Comparison of ENCODE assay signal across 8 mouse cellular contexts in the genomic region with DNA sequence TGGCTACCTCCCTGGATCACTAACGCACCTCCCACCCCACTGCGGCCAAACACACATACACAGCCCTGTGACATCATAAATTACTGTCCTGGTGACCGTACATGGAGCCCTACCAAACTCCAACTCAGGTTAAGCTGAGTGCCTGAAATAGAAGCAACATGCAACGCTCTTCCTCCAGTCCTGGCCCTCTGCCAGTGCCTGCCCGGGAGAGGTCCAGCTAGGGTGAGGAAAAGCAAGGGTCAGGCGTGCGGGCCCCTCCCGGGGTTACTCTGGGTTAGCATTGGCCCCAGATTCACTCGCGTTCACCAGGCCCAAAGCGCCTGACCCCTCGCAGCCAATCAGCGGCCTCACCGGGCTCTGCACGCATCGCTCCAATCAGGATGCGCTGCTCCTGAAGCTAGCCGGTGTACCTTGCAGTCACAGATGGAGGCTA. TPM values are rescaled to one million over a fixed set of nuclear protein-coding genes. Genes with fewer than 3 reads are reported as not detected.
DNase-seq lines count a peak whose midpoint lies in the region; ATAC-seq and TF ChIP-seq lines count a peak whose summit lies in the region.

No protein-coding gene starts in this region.

- H3K4me1 ChIP-seq in embryonic facial prominence, embryonic 15.5 days: peaks cover 17% of the 10 kb centered on the region
- H3K4me1 ChIP-seq in kidney, adult 2 months (ENCODE audit: control insufficient read depth, insufficient read depth, low read length): peaks cover 4% of the 10 kb centered on the region
- H3K4me1 ChIP-seq in liver, adult 2 months (ENCODE audit: control insufficient read depth, insufficient read depth, low read length): peaks cover 2% of the 10 kb centered on the region; the same call in 1 of the 2 replicates
- no peaks in the 10 kb centered on the region for H3K4me1 ChIP-seq in midbrain, postnatal 0 days (ENCODE audit: insufficient read depth, low read length)

- no peak for TF ChIP-seq CTCF in kidney, adult 2 months (conservative IDR thresholded peaks at IDR 0.05; ENCODE audit: insufficient read depth, insufficient read length, low read depth, low read length)
- no peak for TF ChIP-seq CTCF in liver, adult 2 months (IDR thresholded peaks at IDR 0.05; ENCODE audit: low read depth, low read length)
- TF ChIP-seq CTCF in midbrain, postnatal 0 days (IDR thresholded peaks at IDR 0.05): no peak

- WGBS in embryonic facial prominence, embryonic 15.5 days: 2% methylated on average over 18 of the region's 18 CpGs
- WGBS in kidney, adult 2 months: 2% methylated on average over 18 of the region's 18 CpGs
- WGBS in liver, adult 2 months: 1% methylated on average over 18 of the region's 18 CpGs
- WGBS in midbrain, postnatal 0 days: 4% methylated on average over 18 of the region's 18 CpGs

- ATAC-seq in embryonic facial prominence, embryonic 15.5 days (ENCODE audit: insufficient number of reproducible peaks, low FRiP score, low TSS enrichment, low read depth): peak; percentile 89
- peak; percentile 94 for ATAC-seq in midbrain, postnatal 0 days (ENCODE audit: low FRiP score)

- no peaks in the 10 kb centered on the region for H3K9me3 ChIP-seq in embryonic facial prominence, embryonic 15.5 days (replicated peaks)
- H3K9me3 ChIP-seq in midbrain, postnatal 0 days (ENCODE audit: low read length): no peaks in the 10 kb centered on the region

- peak overlapping the region; percentile 82 for H3K27ac ChIP-seq in embryonic facial prominence, embryonic 15.5 days (replicated peaks)
- H3K27ac ChIP-seq in kidney, adult 2 months (ENCODE audit: insufficient read depth, low read depth, low read length): peak overlapping the region; percentile 43
- peak overlapping the region; percentile 50 for H3K27ac ChIP-seq in liver, adult 2 months (replicated peaks; ENCODE audit: insufficient read depth, low read depth, low read length)
- peak overlapping the region; percentile 38 for H3K27ac ChIP-seq in midbrain, postnatal 0 days (ENCODE audit: low read depth, low read length)

- peak; percentile 57 to 66 for DNase-seq in B cell, adult 2 months
- DNase-seq in adrenal gland, postnatal 4 days (ENCODE audit: low spot score in 2 of 2): peak; percentile 69 to 79
- DNase-seq in heart, adult 8-10 months (ENCODE audit: low spot score): peak; percentile 91
- DNase-seq in kidney, adult 2 months: peak; percentile 97
- peak; percentile 63 for DNase-seq in liver, adult 2 months (ENCODE audit: extremely low read depth, low read depth, low spot score)
- peak; percentile 83 for DNase-seq in midbrain, postnatal 0 days (ENCODE audit: low spot score)
- DNase-seq in spleen, postnatal 36 days (ENCODE audit: low spot score in 2 of 2): peak; percentile 71 to 72

- H3K4me2 ChIP-seq in embryonic facial prominence, embryonic 15.5 days (replicated peaks): peak overlapping the region; percentile 89
- H3K4me2 ChIP-seq in midbrain, postnatal 0 days (ENCODE audit: low read depth, low read length, poor library complexity, severe bottlenecking): peak overlapping the region; percentile 94

- no peaks in the 10 kb centered on the region for H3K79me2 ChIP-seq in liver, adult 2 months (ENCODE audit: control insufficient read depth, insufficient read depth, low read length)

- H3K27me3 ChIP-seq in embryonic facial prominence, embryonic 15.5 days: no peaks in the 10 kb centered on the region
- no peaks in the 10 kb centered on the region for H3K27me3 ChIP-seq in kidney, adult 2 months (replicated peaks; ENCODE audit: control insufficient read depth, insufficient read depth, low read length)
- peaks cover 3% of the 10 kb centered on the region; the same call in 1 of the 2 replicates for H3K27me3 ChIP-seq in liver, adult 2 months (ENCODE audit: control insufficient read depth, insufficient read depth, low read length)
- H3K27me3 ChIP-seq in midbrain, postnatal 0 days (ENCODE audit: insufficient read depth, low read length): no peaks in the 10 kb centered on the region

- peak overlapping the region; percentile 56 for H3K4me3 ChIP-seq in embryonic facial prominence, embryonic 15.5 days (replicated peaks)
- H3K4me3 ChIP-seq in kidney, adult 2 months (ENCODE audit: insufficient read depth, low read depth, low read length): peak overlapping the region; percentile 51
- H3K4me3 ChIP-seq in liver, adult 2 months (ENCODE audit: insufficient read depth, low read depth, low read length): peak overlapping the region; percentile 32
- peak overlapping the region; percentile 56 for H3K4me3 ChIP-seq in midbrain, postnatal 0 days (ENCODE audit: low read depth, low read length)

- H3K9ac ChIP-seq in embryonic facial prominence, embryonic 15.5 days: peak overlapping the region; percentile 31; the same call in 1 of the 2 replicates
- H3K9ac ChIP-seq in liver, adult 2 months (ENCODE audit: low read depth, low read length): peak overlapping the region; percentile 36; the same call in 1 of the 2 replicates
- peak overlapping the region; percentile 51 for H3K9ac ChIP-seq in midbrain, postnatal 0 days (replicated peaks; ENCODE audit: low read length, poor library complexity, severe bottlenecking)

- no peak for TF ChIP-seq POLR2A in kidney, adult 2 months (IDR thresholded peaks at IDR 0.05; ENCODE audit: low read depth, low read length)
- no peak for TF ChIP-seq POLR2A in liver, adult 2 months (IDR thresholded peaks at IDR 0.05; ENCODE audit: extremely low read depth, insufficient read depth, low read length)

- H3K36me3 ChIP-seq in embryonic facial prominence, embryonic 15.5 days: 0 out of 2 replicates have a peak, but pooled peaks cover 2% of the 10 kb centered on the region
- H3K36me3 ChIP-seq in kidney, adult 2 months (ENCODE audit: control insufficient read depth, insufficient read depth, low read length): no peaks in the 10 kb centered on the region
- H3K36me3 ChIP-seq in liver, adult 2 months (ENCODE audit: control insufficient read depth, insufficient read depth, low read length): no peaks in the 10 kb centered on the region
- no peaks in the 10 kb centered on the region for H3K36me3 ChIP-seq in midbrain, postnatal 0 days (ENCODE audit: insufficient read depth, low read length)

RNA-seq across cellular contexts. Expression of a gene that starts 18.5 kb away (rescaled TPM):
- 1 to 10 TPM; 2.0 to 2.2 TPM for total RNA-seq in adrenal gland, postnatal 4 days (2021)
- polyA plus RNA-seq in embryonic facial prominence, embryonic 15.5 days (2015; fragmentation: Nextera tagmentation; extraction: Ambion mirVana): 0.16 and 0.39 TPM in 2 replicates
- 1 to 10 TPM; 2.6 to 5.1 (median 3.1) TPM for total RNA-seq in heart, adult 8-10 months (2022)
- polyA plus RNA-seq in kidney, adult 2 months (2012; rRNA removed): 0.23 and 0.26 TPM in 2 replicates
- total RNA-seq in liver, adult 2 months (2014; rRNA removed): 0.09 TPM in 1 of 2 replicates, not detected in the other
- polyA plus RNA-seq in liver, adult 2 months (2012; rRNA removed): 0.07 TPM in 1 of 2 replicates, not detected in the other
- total RNA-seq in midbrain, postnatal 0 days (2014; rRNA removed): 0.33 and 0.44 TPM in 2 replicates
- 0.17 TPM in 1 of 2 replicates, not detected in the other for polyA plus RNA-seq in midbrain, postnatal 0 days (2015; fragmentation: Nextera tagmentation; extraction: Ambion mirVana)

RNA-seq across cellular contexts. Expression of a gene that starts 20.9 kb away (rescaled TPM):
- total RNA-seq in adrenal gland, postnatal 4 days (2021): 100 to 1,000 TPM; 412 to 445 TPM
- polyA plus RNA-seq in embryonic facial prominence, embryonic 15.5 days (2015; fragmentation: Nextera tagmentation; extraction: Ambion mirVana): 179 and 181 TPM in 2 replicates
- 10 to 100 TPM in 1 of 4 experiments, 1 to 10 TPM in 3; 7.5 to 10.2 (median 9.4) TPM for total RNA-seq in heart, adult 8-10 months (2022)
- polyA plus RNA-seq in kidney, adult 2 months (2012; rRNA removed): 61.3 and 63.9 TPM in 2 replicates
- 2.2 and 3.9 TPM in 2 replicates for total RNA-seq in liver, adult 2 months (2014; rRNA removed)
- polyA plus RNA-seq in liver, adult 2 months (2012; rRNA removed): 2.7 and 2.9 TPM in 2 replicates
- 905 and 948 TPM in 2 replicates for total RNA-seq in midbrain, postnatal 0 days (2014; rRNA removed)
- 224 and 226 TPM in 2 replicates for polyA plus RNA-seq in midbrain, postnatal 0 days (2015; fragmentation: Nextera tagmentation; extraction: Ambion mirVana)

Comparison
In these comparisons a context has a peak if more than half of its experiments do, and no peak if none do; other contexts are left out.
1. Peak in every context shown above with its lines: DNase-seq, ATAC-seq, H3K4me3 ChIP-seq and H3K27ac ChIP-seq.
2. RNA of a gene that starts 20.9 kb away (total RNA-seq): 905 to 948 TPM in midbrain, postnatal 0 days and 412 to 445 TPM in adrenal gland, postnatal 4 days; 7.5 to 10.2 TPM in heart, adult 8-10 months and 2.2 to 3.9 TPM in liver, adult 2 months; every median in the first group is over 10 times any median in the second.